Mouse (Mus musculus) intestine, embryonic 15.5 days (tissue): ENCODE data around the gene Nf1. TPM values are rescaled to one million over a fixed set of nuclear protein-coding genes. Genes with fewer than 3 reads are reported as not detected.
A peak's percentile ranks its signal among the peaks of the same experiment; 100 is the strongest.

Experiments used
- ATAC-seq: fragments of 200-750 bp; cut with Nextera tagmentation; 2 replicates; pipeline ENCODE4 v1.8.0; 2017; ENCODE audit warnings: moderate TSS enrichment, moderate library complexity
- H3K27ac ChIP-seq: fragments of 300-500 bp; sonication (generic); 2 replicates; pipeline ENCODE4 v1.5.1; 2015; ENCODE audit warnings: mild to moderate bottlenecking, inconsistent platforms
- H3K27me3 ChIP-seq: fragments of 300-500 bp; sonication (generic); replicated peaks from 2 replicates; pipeline ENCODE4 v1.6.1; 2015; ENCODE audit warnings: inconsistent platforms
- H3K36me3 ChIP-seq: fragments of 300-500 bp; sonication (generic); 2 replicates; pipeline ENCODE4 v1.6.1; 2015; ENCODE audit warnings: inconsistent platforms
- H3K4me1 ChIP-seq: fragments of 300-500 bp; sonication (generic); replicated peaks from 2 replicates; pipeline ENCODE4 v1.6.1; 2015; ENCODE audit warnings: inconsistent platforms
- H3K4me2 ChIP-seq: fragments of 300-500 bp; sonication (generic); replicated peaks from 2 replicates; pipeline ENCODE4 v1.6.1; 2015; ENCODE audit warnings: mild to moderate bottlenecking, inconsistent platforms
- H3K4me3 ChIP-seq: fragments of 300-500 bp; sonication (generic); replicated peaks from 2 replicates; pipeline ENCODE4 v1.5.1; 2015; ENCODE audit warnings: inconsistent platforms
- H3K9ac ChIP-seq: fragments of 300-500 bp; sonication (generic); 2 replicates; pipeline ENCODE4 v1.6.1; 2015; ENCODE audit warnings: inconsistent platforms
- H3K9me3 ChIP-seq: fragments of 300-500 bp; sonication (generic); 2 replicates; pipeline ENCODE4 v1.6.1; 2016; ENCODE audit warnings: inconsistent platforms
- WGBS: fragments of 180-500 bp; shearing (Covaris S2); methylation state at CpG from one replicate; pipeline ENCODE4 v1.1.7; 2015; 5-methylcytosine and 5-hydroxymethylcytosine counted together
- polyA plus RNA-seq: library from polyadenylated mRNA; unstranded; fragments of >200 nt; fragmentation: Nextera tagmentation; extraction: Ambion mirVana; gene quantifications from 2 replicates; pipeline ENCODE4 v1.2.1, GENCODE M21; 2015

The Nf1 gene
- polyA plus RNA-seq, 1 experiment from 2014 or later = 4.7 TPM

GRCm38 (mm10) chr11:79536293-79536692 is 196.8 kb downstream of the Nf1 start:
- ATAC-seq = no peak
- no peaks in the 10 kb centered on the region for H3K9me3 ChIP-seq
- H3K36me3 ChIP-seq = peaks cover 3% of the 10 kb centered on the region; the same call in 1 of the 2 replicates

DNA sequence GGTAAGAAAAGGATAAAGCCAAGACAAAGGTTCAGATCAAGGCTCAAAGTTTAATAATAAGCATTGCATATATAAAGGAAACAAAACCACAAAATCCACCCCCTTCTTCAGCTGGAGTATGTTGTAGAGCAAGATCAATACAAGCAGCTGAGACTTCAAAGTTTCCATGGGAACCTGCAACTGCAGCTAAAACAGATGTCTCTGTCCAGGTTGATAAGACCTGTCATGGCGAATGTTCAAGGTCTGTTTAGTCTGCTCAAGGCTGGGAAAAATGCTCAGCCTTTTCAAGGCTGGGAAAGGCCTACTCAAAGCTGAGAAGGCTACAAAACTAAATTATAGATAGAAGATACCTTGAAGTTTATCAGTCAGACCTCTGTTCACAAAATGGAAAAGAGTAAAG is 213.1 kb downstream of the Nf1 start:
- WGBS = 71% methylated on average over 1 of the region's 1 CpGs
- no peak overlapping the region for H3K4me3 ChIP-seq
- no peak overlapping the region for H3K9ac ChIP-seq
- ATAC-seq = no peak
- H3K9me3 ChIP-seq = no peaks in the 10 kb centered on the region
- H3K27me3 ChIP-seq = no peaks in the 10 kb centered on the region
- H3K27ac ChIP-seq = no peak overlapping the region
- no peak overlapping the region for H3K4me2 ChIP-seq
- no peaks in the 10 kb centered on the region for H3K4me1 ChIP-seq
- H3K36me3 ChIP-seq = peaks cover 15% of the 10 kb centered on the region

More at GRCm38 (mm10) chr11:79536293-79536692, 196.8 kb downstream of the Nf1 start:
- Histone ChIP-seq H3K4me3 (no peak overlapping the region), H3K27ac (no peak overlapping the region), H3K4me2 (no peak overlapping the region), H3K4me1 (0 out of 2 replicates have a peak, but pooled peaks cover 4% of the 10 kb centered on the region), H3K9ac (no peak overlapping the region), H3K27me3 (no peaks in the 10 kb centered on the region)
- 94% methylated on average over 3 of the region's 3 CpGs for WGBS

DNA sequence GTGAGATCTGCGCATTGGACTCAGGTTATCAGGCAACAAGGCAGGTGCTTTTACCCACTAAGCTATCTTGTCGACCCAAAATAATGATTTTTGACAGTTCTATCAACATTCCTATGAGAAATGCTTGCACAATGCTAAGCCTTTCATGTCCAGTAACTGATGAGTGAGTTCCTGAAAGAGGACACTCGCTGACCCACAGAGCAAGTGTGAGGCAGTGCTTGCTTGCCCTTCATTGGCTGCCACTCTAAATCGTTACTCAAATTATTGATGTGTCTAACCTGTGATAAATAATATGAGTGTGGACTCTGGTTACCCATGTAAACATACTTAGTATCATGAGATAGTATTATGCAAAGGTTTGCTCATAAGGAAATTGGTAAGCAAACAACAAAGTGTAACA is 221.0 kb downstream of the Nf1 start:
- Histone ChIP-seq H3K27me3 (no peaks in the 10 kb centered on the region), H3K4me2 (no peak overlapping the region), H3K9me3 (no peaks in the 10 kb centered on the region), H3K36me3 (peaks cover 15% of the 10 kb centered on the region; the same call in 1 of the 2 replicates), H3K27ac (no peak overlapping the region), H3K4me3 (no peak overlapping the region), H3K4me1 (no peaks in the 10 kb centered on the region), H3K9ac (no peak overlapping the region)
- 87% methylated on average over 4 of the region's 4 CpGs for WGBS
- no peak for ATAC-seq

- Histone ChIP-seq H3K36me3 (peaks cover 16% of the 10 kb centered on the region; the same call in 1 of the 2 replicates), H3K9me3 (no peaks in the 10 kb centered on the region), H3K4me1 (no peaks in the 10 kb centered on the region), H3K4me2 (no peak overlapping the region), H3K9ac (no peak overlapping the region), H3K27me3 (no peaks in the 10 kb centered on the region), H3K4me3 (no peak overlapping the region), H3K27ac (no peak overlapping the region)
- WGBS = 90% methylated on average over 7 of the region's 7 CpGs
- no peak for ATAC-seq
These were observed 224.0 kb downstream of the Nf1 start for GRCm38 (mm10) chr11:79563493-79563892.

- no peak for ATAC-seq
- WGBS = 51% methylated on average over 1 of the region's 1 CpGs
- H3K27ac ChIP-seq = no peak overlapping the region
- no peaks in the 10 kb centered on the region for H3K9me3 ChIP-seq
- H3K4me2 ChIP-seq = no peak overlapping the region
- H3K4me1 ChIP-seq = no peaks in the 10 kb centered on the region
- no peak overlapping the region for H3K9ac ChIP-seq
- 0 out of 2 replicates have a peak, but pooled peaks cover 11% of the 10 kb centered on the region for H3K36me3 ChIP-seq
- no peak overlapping the region for H3K4me3 ChIP-seq
- no peaks in the 10 kb centered on the region for H3K27me3 ChIP-seq
These were observed 227.5 kb downstream of the Nf1 start for GRCm38 (mm10) chr11:79566947-79567346.

DNA sequence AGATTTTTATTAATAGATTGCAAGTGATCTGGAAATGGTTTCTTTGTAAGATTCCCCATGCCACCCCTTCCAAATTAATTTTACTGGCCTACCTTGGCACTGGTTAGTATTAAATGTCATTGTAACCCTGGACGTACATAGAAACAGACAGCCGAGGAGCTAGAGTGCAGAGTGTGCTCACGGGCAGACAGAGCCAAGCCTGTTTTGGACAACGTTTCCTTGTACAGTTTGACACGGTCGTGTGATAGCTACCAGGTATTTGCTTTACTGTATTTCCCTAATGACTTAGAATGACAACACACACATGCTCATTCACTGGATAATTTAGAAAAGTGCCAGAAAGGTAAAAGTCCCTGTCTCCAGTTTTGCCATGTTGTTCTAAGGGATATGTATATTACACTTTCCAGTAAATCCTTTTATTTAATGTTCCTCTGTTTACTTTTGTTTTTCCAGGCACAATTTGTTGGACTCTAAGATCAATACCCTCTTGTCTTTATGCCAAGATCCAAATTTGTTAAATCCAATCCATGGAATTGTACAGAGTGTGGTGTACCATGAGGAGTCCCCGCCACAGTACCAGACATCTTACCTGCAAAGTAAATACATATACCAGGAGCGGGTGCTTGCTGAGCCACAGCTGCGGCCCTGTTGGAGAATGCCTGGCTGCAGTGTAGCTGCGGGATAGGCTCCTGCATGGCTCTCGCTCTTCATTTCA is 228.9 kb downstream of the Nf1 start:
- Histone ChIP-seq H3K4me2 (no peak overlapping the region), H3K27me3 (no peaks in the 10 kb centered on the region), H3K9ac (no peak overlapping the region), H3K27ac (no peak overlapping the region), H3K4me1 (no peaks in the 10 kb centered on the region), H3K36me3 (0 out of 2 replicates have a peak, but pooled peaks cover 8% of the 10 kb centered on the region), H3K4me3 (no peak overlapping the region), H3K9me3 (no peaks in the 10 kb centered on the region)
- ATAC-seq = no peak
- 72% methylated on average over 11 of the region's 11 CpGs for WGBS

- no peak overlapping the region for H3K4me2 ChIP-seq
- H3K27me3 ChIP-seq = no peaks in the 10 kb centered on the region
- H3K27ac ChIP-seq = no peak overlapping the region
- no peak for ATAC-seq
- H3K9me3 ChIP-seq = no peaks in the 10 kb centered on the region
- H3K36me3 ChIP-seq = 0 out of 2 replicates have a peak, but pooled peaks cover 8% of the 10 kb centered on the region
- no peak overlapping the region for H3K9ac ChIP-seq
- H3K4me1 ChIP-seq = no peaks in the 10 kb centered on the region
- no peak overlapping the region for H3K4me3 ChIP-seq
- 94% methylated on average over 2 of the region's 2 CpGs for WGBS
These were observed 230.8 kb downstream of the Nf1 start for GRCm38 (mm10) chr11:79570319-79570718.

DNA sequence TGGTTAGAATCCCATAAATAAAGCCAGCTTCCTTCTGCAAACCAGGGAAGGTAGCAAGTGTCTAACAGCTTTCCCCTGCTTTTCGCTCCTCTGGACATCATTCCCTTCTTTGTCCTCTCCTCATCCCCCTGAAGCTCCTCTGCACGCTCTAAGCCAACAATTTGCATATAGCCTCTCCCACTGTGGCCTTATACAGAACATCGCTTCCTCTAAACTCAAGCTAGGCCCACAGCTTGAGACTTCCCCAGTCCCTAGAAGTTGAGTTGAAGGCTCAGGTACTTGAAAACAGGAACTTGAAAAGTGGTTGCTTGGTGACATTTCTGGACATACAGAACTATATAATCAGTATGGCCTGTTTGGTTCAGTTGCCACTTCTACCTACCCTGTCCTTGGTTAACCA is 234.3 kb downstream of the Nf1 start:
- no peak overlapping the region for H3K27ac ChIP-seq
- no peak overlapping the region for H3K4me2 ChIP-seq
- no peak for ATAC-seq
- no peak overlapping the region for H3K4me3 ChIP-seq
- 89% methylated on average over 3 of the region's 3 CpGs for WGBS
- H3K9me3 ChIP-seq = no peaks in the 10 kb centered on the region
- no peak overlapping the region for H3K9ac ChIP-seq
- H3K27me3 ChIP-seq = no peaks in the 10 kb centered on the region
- H3K36me3 ChIP-seq = peaks cover 8% of the 10 kb centered on the region
- H3K4me1 ChIP-seq = no peaks in the 10 kb centered on the region

- H3K4me3 ChIP-seq = no peak overlapping the region
- H3K9ac ChIP-seq = no peak overlapping the region
- H3K27ac ChIP-seq = no peak overlapping the region
- H3K9me3 ChIP-seq = no peaks in the 10 kb centered on the region
- H3K36me3 ChIP-seq = peaks cover 4% of the 10 kb centered on the region
- WGBS = 89% methylated on average over 14 of the region's 14 CpGs
- no peak overlapping the region for H3K4me2 ChIP-seq
- no peaks in the 10 kb centered on the region for H3K4me1 ChIP-seq
- ATAC-seq = no peak
- H3K27me3 ChIP-seq = no peaks in the 10 kb centered on the region
These were observed 236.0 kb downstream of the Nf1 start for GRCm38 (mm10) chr11:79575383-79576073.

DNA sequence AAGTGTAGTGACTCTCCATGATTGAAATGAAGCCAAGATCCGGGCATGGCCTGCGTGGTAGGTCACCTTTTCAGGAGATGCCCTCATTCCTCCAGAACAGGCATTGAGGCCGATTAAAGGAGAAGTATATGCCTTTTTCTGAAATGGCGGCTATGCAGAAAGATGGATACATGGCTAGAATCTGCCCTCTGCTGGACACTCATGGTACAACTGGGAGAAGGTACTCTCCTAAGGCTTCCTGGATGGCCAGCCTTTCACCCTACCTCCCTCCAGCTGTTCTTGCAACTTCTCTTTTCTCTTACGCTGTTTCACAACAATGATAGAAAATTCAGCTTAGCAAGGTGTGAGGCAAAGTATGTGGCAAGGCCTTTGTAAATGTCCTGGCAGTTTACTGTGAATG is 238.2 kb downstream of the Nf1 start:
- 62% methylated on average over 5 of the region's 5 CpGs for WGBS
- no peaks in the 10 kb centered on the region for H3K27me3 ChIP-seq
- H3K27ac ChIP-seq = no peak overlapping the region
- H3K4me3 ChIP-seq = no peak overlapping the region
- no peak overlapping the region for H3K4me2 ChIP-seq
- no peaks in the 10 kb centered on the region for H3K9me3 ChIP-seq
- no peaks in the 10 kb centered on the region for H3K4me1 ChIP-seq
- H3K36me3 ChIP-seq = peaks cover 4% of the 10 kb centered on the region
- ATAC-seq = peak; percentile 55; the same call in 1 of the 2 replicates
- H3K9ac ChIP-seq = no peak overlapping the region

- peaks cover 4% of the 10 kb centered on the region for H3K36me3 ChIP-seq
- 55% methylated on average over 4 of the region's 4 CpGs for WGBS
- H3K9me3 ChIP-seq = no peaks in the 10 kb centered on the region
- no peak overlapping the region for H3K4me3 ChIP-seq
- H3K9ac ChIP-seq = no peak overlapping the region
- no peaks in the 10 kb centered on the region for H3K4me1 ChIP-seq
- no peaks in the 10 kb centered on the region for H3K27me3 ChIP-seq
- no peak overlapping the region for H3K27ac ChIP-seq
- H3K4me2 ChIP-seq = no peak overlapping the region
- ATAC-seq = no peak
These were observed 241.2 kb downstream of the Nf1 start for GRCm38 (mm10) chr11:79580660-79581059.

DNA sequence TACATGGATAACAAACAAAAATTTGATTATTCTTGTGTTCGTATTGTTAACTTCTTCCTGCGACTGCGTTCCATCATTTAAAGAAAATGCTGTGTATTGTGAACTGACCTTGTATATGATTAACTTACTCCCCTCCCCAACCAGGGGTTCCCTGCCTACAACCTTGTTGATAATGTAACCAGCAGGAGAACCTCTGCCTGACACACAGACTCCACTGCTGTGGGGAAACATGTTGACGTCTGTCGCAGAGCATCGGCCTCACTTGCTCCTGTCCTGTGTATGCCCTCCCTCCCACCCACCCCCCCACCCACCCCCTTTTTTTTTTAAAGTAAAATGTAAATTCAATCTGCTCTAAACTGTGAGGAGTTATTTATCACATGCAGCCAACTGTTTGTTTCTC is 241.8 kb downstream of the Nf1 start:
- Histone ChIP-seq H3K27ac (no peak overlapping the region), H3K9me3 (no peaks in the 10 kb centered on the region), H3K36me3 (peaks cover 4% of the 10 kb centered on the region), H3K4me3 (no peak overlapping the region), H3K4me2 (no peak overlapping the region), H3K9ac (no peak overlapping the region), H3K4me1 (no peaks in the 10 kb centered on the region), H3K27me3 (no peaks in the 10 kb centered on the region)
- ATAC-seq = no peak
- 61% methylated on average over 6 of the region's 6 CpGs for WGBS
